Mouse (Mus musculus): ENCODE results near the gene Kras. TPM values are rescaled to one million over a fixed set of nuclear protein-coding genes. Genes with fewer than 3 reads are reported as not detected.

Gene Kras
- polyA plus RNA-seq, 1 experiment from 2014 or later = 99.5 TPM

- H3K4me1 ChIP-seq (replicated peaks; ENCODE audit: control insufficient read depth, insufficient read depth, low read length) = peaks cover 5% of the 10 kb centered on the region; the same call in 1 of the 2 replicates
- H3K9ac ChIP-seq (ENCODE audit: low read length) = no peak overlapping the region
- 77% methylated on average over 6 of the region's 6 CpGs for WGBS
- no peaks in the 10 kb centered on the region for H3K36me3 ChIP-seq (ENCODE audit: control insufficient read depth, insufficient read depth, low read length)
- H3K4me2 ChIP-seq (ENCODE audit: low read depth, low read length) = no peak overlapping the region
- H3K4me3 ChIP-seq (ENCODE audit: low read length) = no peak overlapping the region
- H3K27ac ChIP-seq (ENCODE audit: low read length) = no peak overlapping the region
- no peaks in the 10 kb centered on the region for H3K9me3 ChIP-seq (ENCODE audit: control insufficient read depth, low read length)
- H3K27me3 ChIP-seq (ENCODE audit: control insufficient read depth, insufficient read depth, low read depth, low read length) = no peaks in the 10 kb centered on the region
- ATAC-seq (ENCODE audit: low read depth) = no peak
These were observed 45.6 kb downstream of the Kras start for GRCm38 (mm10) chr6:145204440-145204839.

DNA sequence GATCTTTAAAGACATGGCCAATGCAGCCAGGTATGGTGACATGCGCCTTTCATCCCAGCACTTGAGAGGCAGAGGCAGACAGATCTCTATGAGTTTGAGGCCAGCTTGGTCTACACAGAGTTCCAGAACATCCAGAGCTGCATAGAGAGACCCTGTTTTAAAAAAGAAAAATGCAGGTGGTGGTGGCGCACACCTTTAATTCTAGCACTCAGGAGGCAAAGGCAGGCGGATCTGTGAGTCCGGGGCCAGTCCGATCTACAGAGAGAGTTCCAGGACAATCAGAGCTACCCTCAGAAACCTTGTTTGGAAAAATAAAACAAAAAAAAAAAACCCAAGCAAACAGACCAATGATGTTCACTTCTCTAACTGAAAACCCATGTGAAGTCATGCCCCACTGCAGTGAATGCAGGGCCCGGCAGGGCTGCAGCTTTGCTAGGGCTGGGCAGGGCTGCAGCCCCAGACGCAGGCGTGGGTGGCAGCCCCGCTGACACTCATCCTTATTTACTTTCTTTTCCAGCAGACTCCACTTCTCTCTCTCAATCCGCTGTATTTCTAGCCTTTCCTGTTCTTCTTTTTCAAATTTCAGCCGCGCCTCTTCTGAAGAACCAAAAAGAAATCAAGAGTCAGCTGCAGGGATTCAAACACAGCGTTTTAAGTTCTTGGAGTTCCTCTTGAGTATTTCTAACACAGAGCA, 47.5 kb downstream of the Kras start:
- 0 out of 2 replicates have a peak, but pooled peaks have one; percentile 26 for ATAC-seq (ENCODE audit: low read depth)
- Histone ChIP-seq H3K4me1 (replicated peaks; ENCODE audit: control insufficient read depth, insufficient read depth, low read length) (peaks cover 5% of the 10 kb centered on the region; the same call in 1 of the 2 replicates), H3K9me3 (ENCODE audit: control insufficient read depth, low read length) (no peaks in the 10 kb centered on the region), H3K27me3 (ENCODE audit: control insufficient read depth, insufficient read depth, low read depth, low read length) (no peaks in the 10 kb centered on the region), H3K4me3 (ENCODE audit: low read length) (no peak overlapping the region), H3K27ac (ENCODE audit: low read length) (peak overlapping the region; percentile 15), H3K9ac (ENCODE audit: low read length) (no peak overlapping the region), H3K36me3 (ENCODE audit: control insufficient read depth, insufficient read depth, low read length) (no peaks in the 10 kb centered on the region), H3K4me2 (ENCODE audit: low read depth, low read length) (peak overlapping the region; percentile 15; the same call in 1 of the 2 replicates)
- WGBS = 68% methylated on average over 13 of the region's 13 CpGs

DNA sequence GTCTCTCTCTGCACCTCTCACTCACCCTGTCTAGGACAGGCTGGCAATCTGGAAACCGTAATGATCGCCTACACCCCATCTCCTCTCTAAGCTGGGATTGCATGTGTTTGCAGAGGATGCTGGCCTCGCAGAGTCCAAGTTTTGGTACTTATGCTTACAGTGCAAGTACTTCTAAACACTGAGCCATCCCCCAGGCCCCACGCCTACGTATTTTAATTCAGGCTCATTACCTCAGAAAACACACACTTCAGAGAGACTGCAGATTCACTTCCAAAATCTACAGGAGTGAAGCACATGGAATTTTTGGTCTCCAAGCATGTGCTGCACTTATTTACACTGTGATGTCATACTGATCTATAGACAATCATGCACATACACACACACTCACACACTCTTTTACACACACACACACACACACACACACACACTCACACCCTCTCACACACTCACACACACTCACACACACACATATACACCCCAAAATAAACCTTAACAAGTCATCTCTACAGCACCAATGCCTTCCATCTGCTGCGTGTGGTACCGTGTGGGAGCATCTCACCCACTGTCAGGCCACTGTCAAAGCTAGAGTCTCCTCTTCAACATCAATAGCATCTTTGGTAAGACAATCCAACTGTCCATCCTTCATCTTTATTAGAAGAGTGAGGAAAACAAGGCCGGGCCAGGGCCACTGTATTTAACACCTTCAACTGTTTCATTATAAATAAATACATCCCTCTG, 51.9 kb downstream of the Kras start:
- no peaks in the 10 kb centered on the region for H3K36me3 ChIP-seq (ENCODE audit: control insufficient read depth, insufficient read depth, low read length)
- no peaks in the 10 kb centered on the region for H3K27me3 ChIP-seq (ENCODE audit: control insufficient read depth, insufficient read depth, low read depth, low read length)
- H3K9me3 ChIP-seq (ENCODE audit: control insufficient read depth, low read length) = no peaks in the 10 kb centered on the region
- H3K9ac ChIP-seq (ENCODE audit: low read length) = no peak overlapping the region
- H3K4me3 ChIP-seq (ENCODE audit: low read length) = no peak overlapping the region
- 88% methylated on average over 8 of the region's 8 CpGs for WGBS
- no peak overlapping the region for H3K4me2 ChIP-seq (ENCODE audit: low read depth, low read length)
- no peak overlapping the region for H3K27ac ChIP-seq (ENCODE audit: low read length)
- no peak for ATAC-seq (ENCODE audit: low read depth)
- H3K4me1 ChIP-seq (replicated peaks; ENCODE audit: control insufficient read depth, insufficient read depth, low read length) = peaks cover under 1% of the 10 kb centered on the region; the same call in 1 of the 2 replicates

- H3K27me3 ChIP-seq (ENCODE audit: control insufficient read depth, insufficient read depth, low read depth, low read length) = no peaks in the 10 kb centered on the region
- H3K36me3 ChIP-seq (ENCODE audit: control insufficient read depth, insufficient read depth, low read length) = no peaks in the 10 kb centered on the region
- H3K27ac ChIP-seq (ENCODE audit: low read length) = no peak overlapping the region
- no peaks in the 10 kb centered on the region for H3K9me3 ChIP-seq (ENCODE audit: control insufficient read depth, low read length)
- H3K4me3 ChIP-seq (ENCODE audit: low read length) = no peak overlapping the region
- WGBS = 60% methylated on average over 11 of the region's 11 CpGs
- H3K4me2 ChIP-seq (ENCODE audit: low read depth, low read length) = no peak overlapping the region
- H3K4me1 ChIP-seq (replicated peaks; ENCODE audit: control insufficient read depth, insufficient read depth, low read length) = no peaks in the 10 kb centered on the region
- no peak for ATAC-seq (ENCODE audit: low read depth)
- H3K9ac ChIP-seq (ENCODE audit: low read length) = no peak overlapping the region
These were observed 56.6 kb downstream of the Kras start for GRCm38 (mm10) chr6:145193446-145193845.

- 83% methylated on average over 3 of the region's 3 CpGs for WGBS
- no peak for ATAC-seq (ENCODE audit: low read depth)
- no peaks in the 10 kb centered on the region for H3K9me3 ChIP-seq (ENCODE audit: control insufficient read depth, low read length)
These were observed 57.0 kb downstream of the Kras start for GRCm38 (mm10) chr6:145193038-145193437.

DNA sequence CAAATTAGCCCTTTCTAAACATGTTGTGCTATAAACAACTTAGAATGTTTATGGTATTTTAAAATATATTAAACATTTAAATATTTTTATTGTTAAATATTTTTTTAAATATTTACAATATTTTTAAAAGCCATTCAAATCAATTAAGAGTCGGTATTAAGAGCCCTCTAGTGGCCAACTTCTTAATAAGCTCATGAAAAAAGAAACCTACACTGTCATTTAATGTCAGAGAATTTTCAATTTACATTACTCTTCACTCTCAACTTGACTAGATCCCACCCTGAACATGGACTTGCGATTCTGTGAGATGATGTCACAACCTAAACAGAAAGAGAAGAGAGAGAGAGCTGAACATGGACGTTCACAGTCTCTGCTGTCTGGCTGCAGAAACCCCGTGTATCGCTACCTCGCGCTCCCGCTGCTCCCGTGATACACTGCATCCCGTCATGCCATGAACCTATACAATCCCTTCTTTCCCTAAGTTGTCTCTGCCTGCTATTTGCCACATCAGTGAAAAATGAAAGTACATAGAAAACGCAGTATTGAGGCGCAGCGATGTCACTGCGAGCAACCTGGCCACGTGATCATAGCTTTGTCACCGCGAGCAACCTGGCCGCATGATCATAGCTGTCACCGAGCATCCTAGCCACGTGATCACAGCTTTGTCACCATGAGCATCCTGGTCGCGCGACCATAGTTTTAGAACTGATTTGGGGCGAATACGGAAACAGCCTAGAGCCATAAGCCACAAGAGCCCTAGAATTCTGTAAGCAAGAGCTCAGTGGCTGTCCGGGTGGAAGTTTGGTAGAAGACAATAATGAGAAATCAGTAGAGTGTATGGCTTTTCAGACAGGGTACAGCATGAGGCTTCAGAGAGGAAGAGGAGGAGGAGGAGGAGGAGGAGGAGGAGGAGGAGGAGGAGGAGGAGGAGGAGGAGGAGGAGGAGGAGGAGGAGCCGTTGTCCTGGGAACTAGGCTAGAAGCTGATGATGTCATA, 62.6 kb downstream of the Kras start:
- Histone ChIP-seq H3K27ac (ENCODE audit: low read length) (no peak overlapping the region), H3K4me2 (ENCODE audit: low read depth, low read length) (peak overlapping the region; percentile 59), H3K9ac (ENCODE audit: low read length) (peak overlapping the region; percentile 46), H3K9me3 (ENCODE audit: control insufficient read depth, low read length) (no peaks in the 10 kb centered on the region), H3K36me3 (ENCODE audit: control insufficient read depth, insufficient read depth, low read length) (no peaks in the 10 kb centered on the region), H3K4me1 (replicated peaks; ENCODE audit: control insufficient read depth, insufficient read depth, low read length) (no peaks in the 10 kb centered on the region), H3K4me3 (ENCODE audit: low read length) (peak overlapping the region; percentile 41), H3K27me3 (ENCODE audit: control insufficient read depth, insufficient read depth, low read depth, low read length) (no peaks in the 10 kb centered on the region)
- WGBS = 58% methylated on average over 27 of the region's 27 CpGs
- peak; percentile 38; the same call in 1 of the 2 replicates for ATAC-seq (ENCODE audit: low read depth)

More at GRCm38 (mm10) chr6:145193038-145193437, 57.0 kb downstream of the Kras start:
- no peak overlapping the region for H3K9ac ChIP-seq (ENCODE audit: low read length)
- no peak overlapping the region for H3K4me3 ChIP-seq (ENCODE audit: low read length)
- no peak overlapping the region for H3K27ac ChIP-seq (ENCODE audit: low read length)
- H3K4me2 ChIP-seq (ENCODE audit: low read depth, low read length) = no peak overlapping the region
- H3K4me1 ChIP-seq (replicated peaks; ENCODE audit: control insufficient read depth, insufficient read depth, low read length) = no peaks in the 10 kb centered on the region
- H3K36me3 ChIP-seq (ENCODE audit: control insufficient read depth, insufficient read depth, low read length) = no peaks in the 10 kb centered on the region
- H3K27me3 ChIP-seq (ENCODE audit: control insufficient read depth, insufficient read depth, low read depth, low read length) = no peaks in the 10 kb centered on the region

DNA sequence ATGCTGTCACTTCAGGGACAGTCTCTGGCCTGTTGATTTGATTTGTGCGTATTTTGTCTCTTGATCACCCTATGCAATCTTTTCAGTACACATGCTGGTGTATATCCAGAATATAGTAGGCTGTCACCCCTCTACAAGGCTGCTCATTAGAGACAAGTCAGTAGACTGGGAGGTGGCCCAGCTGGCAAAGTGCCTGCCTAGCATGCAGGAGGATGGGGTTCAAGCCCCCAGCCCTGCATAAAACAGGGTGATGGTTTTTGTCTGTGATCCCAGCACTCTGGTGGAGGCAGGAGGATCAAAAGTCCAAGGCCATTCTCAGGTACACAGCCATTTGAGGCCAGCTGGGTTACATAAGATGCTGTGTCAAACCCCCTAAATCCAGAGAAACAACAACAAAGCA, 63.9 kb downstream of the Kras start:
- H3K27me3 ChIP-seq (ENCODE audit: control insufficient read depth, insufficient read depth, low read depth, low read length) = no peaks in the 10 kb centered on the region
- H3K27ac ChIP-seq (ENCODE audit: low read length) = no peak overlapping the region
- H3K9ac ChIP-seq (ENCODE audit: low read length) = no peak overlapping the region
- no peak for ATAC-seq (ENCODE audit: low read depth)
- WGBS = 75% methylated on average over 1 of the region's 1 CpGs
- H3K9me3 ChIP-seq (ENCODE audit: control insufficient read depth, low read length) = no peaks in the 10 kb centered on the region
- no peaks in the 10 kb centered on the region for H3K36me3 ChIP-seq (ENCODE audit: control insufficient read depth, insufficient read depth, low read length)
- no peak overlapping the region for H3K4me3 ChIP-seq (ENCODE audit: low read length)
- no peak overlapping the region for H3K4me2 ChIP-seq (ENCODE audit: low read depth, low read length)
- H3K4me1 ChIP-seq (replicated peaks; ENCODE audit: control insufficient read depth, insufficient read depth, low read length) = peaks cover 7% of the 10 kb centered on the region

DNA sequence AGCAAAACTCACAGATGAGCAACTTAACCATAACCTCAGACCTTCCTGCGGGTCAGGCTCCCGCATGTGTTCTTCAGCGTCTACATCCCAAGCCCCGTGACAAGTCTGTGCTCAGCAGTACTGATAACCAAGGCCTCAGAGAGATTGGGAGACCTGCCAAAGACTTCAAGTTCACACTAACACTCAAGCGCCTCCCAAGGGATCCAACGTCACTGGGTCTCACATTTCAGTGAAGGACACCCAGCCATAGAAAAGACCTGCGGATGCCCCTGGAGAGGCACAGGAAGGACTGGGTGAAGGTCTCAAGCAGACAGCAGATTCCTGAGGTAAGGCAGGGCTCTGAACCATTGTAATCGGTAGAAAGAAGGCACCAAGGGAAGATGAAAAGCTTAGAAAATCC, 68.0 kb downstream of the Kras start:
- Histone ChIP-seq H3K4me3 (ENCODE audit: low read length) (no peak overlapping the region), H3K4me2 (ENCODE audit: low read depth, low read length) (no peak overlapping the region), H3K9ac (ENCODE audit: low read length) (no peak overlapping the region), H3K36me3 (ENCODE audit: control insufficient read depth, insufficient read depth, low read length) (no peaks in the 10 kb centered on the region), H3K9me3 (ENCODE audit: control insufficient read depth, low read length) (no peaks in the 10 kb centered on the region), H3K27me3 (ENCODE audit: control insufficient read depth, insufficient read depth, low read depth, low read length) (no peaks in the 10 kb centered on the region), H3K27ac (ENCODE audit: low read length) (no peak overlapping the region), H3K4me1 (replicated peaks; ENCODE audit: control insufficient read depth, insufficient read depth, low read length) (peaks cover 7% of the 10 kb centered on the region)
- ATAC-seq (ENCODE audit: low read depth) = peak; percentile 87; the same call in 1 of the 2 replicates
- 24% methylated on average over 8 of the region's 8 CpGs for WGBS
